Mouse (Mus musculus) hindbrain, postnatal 0 days (tissue): Measurements from ENCODE around the gene Mtx3. TPM values are rescaled to one million over a fixed set of nuclear protein-coding genes. Genes with fewer than 3 reads are reported as not detected.
A peak's percentile ranks its signal among the peaks of the same experiment; 100 is the strongest.
"Not testable (repeated sequence)": the region's sequence is repeated elsewhere in the genome, so short reads cannot be mapped to it uniquely, and the experiment has no call there.

Source experiments
- ATAC-seq: fragments of 200-750 bp; cut with Nextera tagmentation; 2 replicates; pipeline ENCODE4 v1.8.0; 2017; ENCODE audit warnings: mild to moderate bottlenecking, moderate TSS enrichment, moderate library complexity
- DNase-seq: peaks from one replicate; pipeline ENCODE4 v3.0.0-alpha.2; 2015; ENCODE audit warnings: low spot score
- H3K27ac ChIP-seq: fragments of 300-500 bp; sonication (generic); 2 replicates; pipeline ENCODE4 v1.5.1; 2014; ENCODE audit warnings: mild to moderate bottlenecking
- H3K27me3 ChIP-seq: fragments of 300-500 bp; sonication (generic); 2 replicates; pipeline ENCODE4 v1.6.1; 2014; ENCODE audit warnings: low read length, mixed read lengths; ENCODE audit not compliant: insufficient read depth
- H3K36me3 ChIP-seq: fragments of 300-500 bp; sonication (generic); 2 replicates; pipeline ENCODE4 v1.6.1; 2014; ENCODE audit warnings: low read length, mixed read lengths; ENCODE audit not compliant: insufficient read depth
- H3K4me1 ChIP-seq: fragments of 300-500 bp; sonication (generic); 2 replicates; pipeline ENCODE4 v1.6.1; 2014; ENCODE audit warnings: antibody characterized with exemption, low read length, mixed read lengths; ENCODE audit not compliant: insufficient read depth
- H3K4me2 ChIP-seq: fragments of 300-500 bp; sonication (generic); 2 replicates; pipeline ENCODE4 v1.6.1; 2014; ENCODE audit warnings: low read depth, mild to moderate bottlenecking, low read length, moderate library complexity, mixed read lengths
- H3K4me3 ChIP-seq: fragments of 300-500 bp; sonication (generic); 2 replicates; pipeline ENCODE4 v1.5.1; 2014; ENCODE audit warnings: low read length
- H3K9ac ChIP-seq: fragments of 300-500 bp; sonication (generic); replicated peaks from 2 replicates; pipeline ENCODE4 v1.6.1; 2014; ENCODE audit warnings: mild to moderate bottlenecking, low read length, moderate library complexity, mixed read lengths
- H3K9me3 ChIP-seq: fragments of 300-500 bp; sonication (generic); 2 replicates; pipeline ENCODE4 v1.6.1; 2016; ENCODE audit warnings: low read length, mixed read lengths
- CTCF ChIP-seq: IDR thresholded peaks from 2 replicates; pipeline ENCODE4 v1.5.1; 2016; ENCODE audit warnings: antibody characterized with exemption, control low read depth, low read depth
- WGBS: fragments of 180-500 bp; shearing (Covaris S2); extraction: QIAGEN DNeasy Blood & Tissue Kit; methylation state at CpG from one replicate; pipeline ENCODE4 v1.1.7; 2014; 5-methylcytosine and 5-hydroxymethylcytosine counted together
- polyA plus RNA-seq: library from polyadenylated mRNA; unstranded; fragments of >200 nt; fragmentation: Nextera tagmentation; extraction: Ambion mirVana; gene quantifications from 2 replicates; pipeline ENCODE4 v1.2.1, GENCODE M21; 2015
- total RNA-seq: library from RNA; depleted of rRNA; stranded (reverse); fragments of >200 nt; gene quantifications from 2 replicates; pipeline ENCODE4 v1.2.3, GENCODE M21; 2014; rRNA removed

Gene Mtx3
- total RNA-seq (17.0 and 19.9 TPM in 2 replicates), polyA plus RNA-seq (3.6 and 3.9 TPM in 2 replicates)

DNA sequence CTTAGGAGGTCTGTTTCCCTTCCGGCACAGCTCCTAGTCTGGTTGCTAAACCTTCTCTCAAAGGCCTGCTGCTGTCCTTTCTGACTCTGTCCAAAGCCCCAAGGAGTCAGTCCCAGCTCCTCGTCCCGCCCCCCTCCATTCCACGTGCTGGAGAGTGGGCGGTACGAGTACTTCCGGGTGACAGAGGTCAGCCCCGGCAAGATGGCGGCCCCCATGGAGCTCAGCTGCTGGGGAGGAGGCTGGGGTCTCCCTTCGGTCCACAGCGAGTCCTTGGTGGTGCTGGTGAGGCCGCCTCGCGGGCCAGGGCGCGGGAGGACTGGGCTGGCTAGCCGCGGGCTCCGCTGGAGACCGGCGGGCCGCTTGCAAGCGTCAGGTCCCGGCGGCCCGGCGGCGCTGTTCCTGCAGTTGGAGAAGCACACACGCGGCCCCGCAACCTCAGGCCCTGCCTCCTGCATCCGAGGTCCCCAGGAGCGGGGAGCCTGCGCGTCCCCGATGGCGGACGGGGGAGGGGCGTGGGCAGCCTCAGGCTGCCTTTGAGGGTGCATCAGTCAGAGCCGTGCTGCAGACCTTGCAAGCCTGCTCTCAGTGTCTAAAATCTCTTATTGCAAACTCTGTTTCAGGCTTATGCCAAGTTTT lies at the start of gene Mtx3:
Gene Mtx3, plus strand, starts transcription at position 175 of the 636 bp plus-strand sequence.
- ATAC-seq = peak; percentile 100

GRCm38 (mm10) chr13:92798830-92799229 lies 45.7 kb upstream of the Mtx3 start:
- 74% methylated on average over 2 of the region's 2 CpGs for WGBS
- no peak overlapping the region for H3K4me3 ChIP-seq
- no peaks in the 10 kb centered on the region for H3K9me3 ChIP-seq
- H3K4me2 ChIP-seq = no peak overlapping the region
- no peak for TF ChIP-seq CTCF
- DNase-seq (no peak), ATAC-seq (no peak)
- H3K36me3 ChIP-seq = no peaks in the 10 kb centered on the region
- no peak overlapping the region for H3K27ac ChIP-seq
- peaks cover 5% of the 10 kb centered on the region; the same call in 1 of the 2 replicates for H3K27me3 ChIP-seq
- H3K9ac ChIP-seq = no peak overlapping the region
- H3K4me1 ChIP-seq = no peaks in the 10 kb centered on the region

More for the DNA sequence above, at the start of gene Mtx3:
- Histone ChIP-seq H3K9ac (peak within 1 kb of the TSS; percentile 83), H3K27me3 (no peaks in the 10 kb centered on the region), H3K4me3 (peak within 1 kb of the TSS; percentile 82), H3K9me3 (no peaks in the 10 kb centered on the region), H3K36me3 (peaks cover 16% of the 10 kb centered on the region), H3K27ac (peak within 1 kb of the TSS; percentile 79), H3K4me2 (peak within 1 kb of the TSS; percentile 79), H3K4me1 (no peaks in the 10 kb centered on the region)
- DNase-seq = peak; percentile 91
- no peak for TF ChIP-seq CTCF
- WGBS = 2% methylated on average over 40 of the region's 40 CpGs

DNA sequence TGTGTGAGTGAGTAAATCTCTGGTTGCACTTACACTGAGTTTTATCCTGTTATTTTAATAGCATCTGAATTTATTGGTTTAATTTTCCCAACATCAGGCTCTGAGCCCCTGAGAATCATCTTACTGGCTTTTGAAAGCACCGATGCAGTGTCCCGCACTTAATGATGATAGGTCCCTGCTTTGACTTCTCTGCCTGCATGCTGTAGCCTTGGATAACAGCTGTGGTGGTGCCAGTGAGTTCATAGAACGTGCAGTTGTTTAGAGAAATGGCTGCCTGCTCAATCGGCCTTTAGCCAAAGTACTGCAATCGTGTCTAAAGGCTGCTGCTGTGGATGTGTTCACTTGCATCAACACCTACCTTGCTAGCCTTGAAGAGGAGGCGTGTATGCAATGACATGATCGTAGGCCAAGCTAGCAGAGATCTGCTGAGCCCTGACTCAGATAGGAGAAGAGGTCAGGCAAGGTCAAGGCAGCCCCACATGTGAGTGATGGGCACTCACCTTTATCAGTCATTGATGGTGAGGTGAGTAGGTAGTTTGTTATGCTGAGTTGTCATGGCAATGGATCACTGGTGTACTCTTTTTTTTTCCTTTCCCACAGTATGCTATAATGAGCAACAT lies 45.1 kb upstream of the Mtx3 start:
- no peak overlapping the region for H3K4me3 ChIP-seq
- no peaks in the 10 kb centered on the region for H3K9me3 ChIP-seq
- no peak overlapping the region for H3K4me2 ChIP-seq
- no peak for DNase-seq
- no peak for TF ChIP-seq CTCF
- peak; percentile 22; the same call in 1 of the 2 replicates for ATAC-seq
- no peak overlapping the region for H3K9ac ChIP-seq
- no peaks in the 10 kb centered on the region for H3K36me3 ChIP-seq
- 73% methylated on average over 7 of the region's 7 CpGs for WGBS
- H3K27me3 ChIP-seq = peaks cover 5% of the 10 kb centered on the region; the same call in 1 of the 2 replicates
- no peak overlapping the region for H3K27ac ChIP-seq
- no peaks in the 10 kb centered on the region for H3K4me1 ChIP-seq

DNA sequence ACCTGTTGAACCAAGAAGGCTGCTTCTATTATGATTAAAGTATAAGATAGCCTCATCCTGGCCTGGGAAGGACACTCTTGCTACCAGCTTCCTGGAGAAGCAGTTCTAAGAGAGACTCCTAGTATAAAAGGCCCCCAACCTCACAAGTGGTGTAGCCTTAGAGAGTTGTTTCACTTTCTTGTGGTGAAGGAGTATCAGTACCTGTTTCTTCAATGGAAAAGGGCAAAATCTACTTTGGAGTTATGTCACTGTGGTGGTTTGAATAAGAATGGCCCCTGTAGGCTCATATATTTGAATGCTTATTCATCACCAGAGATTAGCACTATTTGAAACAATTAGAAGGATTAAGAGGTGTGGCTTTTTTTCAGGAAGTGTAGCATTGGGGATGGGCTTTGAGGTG lies 37.8 kb upstream of the Mtx3 start:
- Histone ChIP-seq H3K36me3 (no peaks in the 10 kb centered on the region), H3K27me3 (no peaks in the 10 kb centered on the region), H3K27ac (no peak overlapping the region), H3K4me2 (no peak overlapping the region), H3K4me1 (no peaks in the 10 kb centered on the region), H3K4me3 (no peak overlapping the region), H3K9me3 (no peaks in the 10 kb centered on the region), H3K9ac (no peak overlapping the region)
- no peak for ATAC-seq
- DNase-seq = no peak
- TF ChIP-seq CTCF = no peak

- no peaks in the 10 kb centered on the region for H3K36me3 ChIP-seq
- no peak overlapping the region for H3K9ac ChIP-seq
- ATAC-seq (no peak), DNase-seq (no peak)
- TF ChIP-seq CTCF = no peak
- no peak overlapping the region for H3K27ac ChIP-seq
- no peak overlapping the region for H3K4me2 ChIP-seq
- no peaks in the 10 kb centered on the region for H3K9me3 ChIP-seq
- 84% methylated on average over 3 of the region's 3 CpGs for WGBS
- no peaks in the 10 kb centered on the region for H3K4me1 ChIP-seq
- no peak overlapping the region for H3K4me3 ChIP-seq
- no peaks in the 10 kb centered on the region for H3K27me3 ChIP-seq
These were observed 36.7 kb upstream of the Mtx3 start for GRCm38 (mm10) chr13:92807849-92808248.

DNA sequence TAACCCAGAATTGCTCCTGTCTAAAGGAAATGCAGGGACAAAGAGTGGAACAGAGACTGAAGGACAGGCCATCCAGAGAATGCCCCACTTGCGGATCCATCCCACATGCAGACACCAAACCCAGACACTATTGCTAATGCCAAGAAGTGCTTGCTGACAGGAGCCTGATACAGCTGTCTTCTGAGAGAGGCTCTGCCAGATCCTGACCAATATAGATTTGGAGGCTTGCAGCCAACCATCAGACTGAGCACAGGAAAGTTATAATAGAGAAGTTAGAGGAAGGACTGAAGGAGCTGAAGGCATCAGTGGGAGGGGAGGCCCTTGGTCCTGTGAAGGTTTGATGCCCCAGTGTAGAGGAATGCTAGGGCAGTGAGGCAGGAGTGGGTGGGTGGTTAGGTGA lies 34.0 kb upstream of the Mtx3 start:
- H3K4me1 ChIP-seq, ATAC-seq, H3K36me3 ChIP-seq, DNase-seq, H3K27me3 ChIP-seq, H3K9ac ChIP-seq, H3K9me3 ChIP-seq, H3K27ac ChIP-seq, H3K4me2 ChIP-seq, H3K4me3 ChIP-seq: not testable (repeated sequence)
- WGBS = 88% methylated on average over 1 of the region's 1 CpGs

DNA sequence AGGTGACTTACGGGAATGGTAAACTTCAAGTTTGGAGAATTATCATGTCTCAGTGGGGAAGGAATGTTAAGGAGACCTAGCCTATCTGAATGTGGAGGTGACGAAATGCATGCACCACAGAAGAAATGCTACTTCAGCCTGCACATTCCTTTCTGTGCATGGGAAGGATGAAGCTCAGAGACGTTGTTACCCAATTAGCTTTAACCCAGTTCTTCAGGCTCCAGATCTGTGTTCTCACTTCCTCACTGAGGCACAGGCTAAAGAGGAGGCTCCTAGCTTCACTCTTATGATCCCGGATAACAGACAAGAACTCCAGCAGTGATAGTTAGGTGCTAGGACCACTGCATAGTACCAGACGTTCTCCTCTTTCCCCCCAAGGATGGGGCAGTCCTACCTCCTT lies 28.2 kb upstream of the Mtx3 start:
- no peak for TF ChIP-seq CTCF

More for the DNA sequence above, 28.2 kb upstream of the Mtx3 start:
- 86% methylated on average over 5 of the region's 5 CpGs for WGBS
- Histone ChIP-seq H3K36me3 (no peaks in the 10 kb centered on the region), H3K9me3 (no peaks in the 10 kb centered on the region), H3K4me3 (no peak overlapping the region), H3K4me1 (no peaks in the 10 kb centered on the region), H3K27ac (no peak overlapping the region), H3K9ac (no peak overlapping the region), H3K4me2 (no peak overlapping the region), H3K27me3 (no peaks in the 10 kb centered on the region)
- DNase-seq (no peak), ATAC-seq (no peak)
